Mouse (Mus musculus): ENCODE measurements around the gene Itgae. TPM values are rescaled to one million over a fixed set of nuclear protein-coding genes. Genes with fewer than 3 reads are reported as not detected.

Itgae gene
- 83.8 TPM for total RNA-seq (2023)

GRCm38 (mm10) chr11:73090283-73090682 is at the start of gene Itgae:
Gene Itgae, plus strand, starts transcription at chr11:73090583.

GRCm38 (mm10) chr11:73047542-73047996 is 42.8 kb upstream of the Itgae start, which contains the start of gene Ncbp3:
Gene Ncbp3, plus strand, starts transcription at chr11:73047783.

GRCm38 (mm10) chr11:73137591-73138501 is 47.5 kb downstream of the Itgae start, which contains the start of gene Haspin:
Gene Haspin, minus strand, starts transcription at chr11:73138294.

GRCm38 (mm10) chr11:73159957-73160810 is 69.8 kb downstream of the Itgae start, which contains the start of gene P2rx5:
Gene P2rx5, plus strand, starts transcription at chr11:73160421.

GRCm38 (mm10) chr11:73176608-73177508 is 86.5 kb downstream of the Itgae start, which contains the start of the genes Emc6 and Tax1bp3:
Gene Emc6, minus strand, starts transcription at chr11:73177037.
Gene Tax1bp3, plus strand, starts transcription at chr11:73177083.

Other genes with a start within 250 kb of the Itgae start
- 241 TPM for gene Atp2a3, start 129.4 kb upstream of the Itgae start, total RNA-seq (2023)
- 1.3 TPM for gene P2rx1, start 91.5 kb upstream of the Itgae start, total RNA-seq (2023)
- gene Camkk1, start 71.6 kb upstream of the Itgae start, total RNA-seq (2023), result 5.8 TPM
- 16.4 TPM for gene Ncbp3, start 42.8 kb upstream of the Itgae start, total RNA-seq (2023)
- gene Haspin, start 47.7 kb downstream of the Itgae start, total RNA-seq (2023), result 1.1 TPM
- 0.34 TPM for gene P2rx5, start 69.8 kb downstream of the Itgae start, total RNA-seq (2023)
- gene Emc6, start 86.5 kb downstream of the Itgae start, total RNA-seq (2023), result 46.6 TPM
- 14.5 TPM for gene Tax1bp3, start 86.5 kb downstream of the Itgae start, total RNA-seq (2023)
- gene Ctns, start 108.5 kb downstream of the Itgae start, total RNA-seq (2023), result 21.4 TPM
- 5.4 TPM for gene Shpk, start 108.9 kb downstream of the Itgae start, total RNA-seq (2023)
- not detected for gene Trpv1, start 143.7 kb downstream of the Itgae start, total RNA-seq (2023)
- gene Trpv3, start 176.8 kb downstream of the Itgae start, total RNA-seq (2023), result not detected
- 0.15 TPM for gene Aspa, start 239.0 kb downstream of the Itgae start, total RNA-seq (2023)
- gene Gm49340, start 239.2 kb downstream of the Itgae start, total RNA-seq (2023), result not detected
- gene Spata22, start 239.2 kb downstream of the Itgae start, total RNA-seq (2023), result not detected

Data from CD8-positive naive resting alpha-beta T cell, adult 57 days (primary cell).